Mouse (Mus musculus): ENCODE data around the gene Serpina10. TPM values are rescaled to one million over a fixed set of nuclear protein-coding genes. Genes with fewer than 3 reads are reported as not detected.
"Not testable (repeated sequence)": the region's sequence is repeated elsewhere in the genome, so short reads cannot be mapped to it uniquely, and the experiment has no call there.

Gene Serpina10
- total RNA-seq (2021) = 0.36 and 2.9 TPM in 2 replicates
- long read RNA-seq, transcript Serpina10-201 (5 exons, 3,498 nt) = major isoform, 142 of 172 reads
- long read RNA-seq, partial matches to known transcripts = 15 of 172 reads
- long read RNA-seq, other reads (novel, unspliced or antisense) = 15 of 172 reads

DNA sequence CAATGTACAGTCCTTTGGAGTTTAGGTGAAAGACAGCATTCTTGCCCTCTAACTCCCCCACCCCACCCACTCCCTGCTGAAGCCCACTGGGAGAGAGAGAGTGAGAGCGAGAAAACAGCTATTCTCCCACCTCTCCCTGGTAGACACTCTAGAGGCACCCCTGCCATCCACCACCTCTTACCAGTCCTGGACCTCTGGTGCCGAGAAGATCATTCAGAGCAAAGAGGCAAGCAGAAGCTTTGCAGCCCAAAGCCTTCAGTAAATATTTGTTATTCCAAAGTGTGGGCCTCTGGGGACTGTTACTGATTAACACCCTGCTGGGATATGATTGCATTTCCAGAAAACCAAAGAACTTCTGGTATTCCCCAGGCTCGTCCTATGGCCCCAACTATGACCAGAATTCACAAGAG lies at the start of gene Serpina10:
Gene Serpina10, minus strand, starts transcription at position 242 of the 410 bp plus-strand sequence.
- DNase-seq = no peak

DNA sequence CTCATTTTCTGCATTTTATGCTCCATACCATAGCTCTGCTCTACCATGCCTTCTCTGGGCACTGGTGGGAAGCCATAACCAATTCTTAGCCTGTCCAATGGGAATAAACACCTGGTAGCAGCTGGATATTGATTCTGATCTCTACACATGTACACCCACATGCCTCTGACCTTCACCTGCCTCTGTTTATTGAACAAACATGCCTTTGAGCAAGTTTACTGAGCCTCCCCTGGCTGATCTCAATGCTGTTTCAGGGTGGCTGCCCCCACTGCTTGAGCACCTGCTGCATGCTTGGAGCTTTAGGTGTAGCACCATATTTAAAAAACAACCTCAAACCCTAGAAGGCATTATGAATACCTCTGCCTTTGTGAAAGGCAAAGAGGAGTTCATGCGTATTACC lies 48.6 kb upstream of the Serpina10 start:
- not testable (repeated sequence) for DNase-seq

DNA sequence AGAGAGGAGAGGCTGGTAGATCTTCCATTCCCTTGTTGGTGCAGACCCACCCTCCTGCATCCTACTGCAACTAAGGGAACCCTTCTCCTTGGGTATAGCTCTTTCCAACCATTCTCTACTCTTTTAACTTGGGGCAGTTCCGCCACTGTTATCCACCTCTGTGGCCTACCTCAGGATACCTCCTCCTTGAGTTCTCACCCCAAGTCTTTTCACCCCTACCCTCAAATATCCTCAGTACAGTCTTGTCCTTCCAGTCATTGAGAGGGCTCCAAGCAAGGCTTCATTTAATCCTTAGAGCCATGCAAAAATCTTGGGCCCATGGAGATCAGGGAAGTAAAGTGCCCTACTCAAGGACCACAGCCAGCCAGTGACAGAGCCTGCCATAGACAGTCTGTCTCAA lies 44.8 kb upstream of the Serpina10 start, which contains the start of gene Serpina16:
Gene Serpina16, minus strand, starts transcription at position 101 of the 400 bp plus-strand sequence.
- no peak for DNase-seq

DNA sequence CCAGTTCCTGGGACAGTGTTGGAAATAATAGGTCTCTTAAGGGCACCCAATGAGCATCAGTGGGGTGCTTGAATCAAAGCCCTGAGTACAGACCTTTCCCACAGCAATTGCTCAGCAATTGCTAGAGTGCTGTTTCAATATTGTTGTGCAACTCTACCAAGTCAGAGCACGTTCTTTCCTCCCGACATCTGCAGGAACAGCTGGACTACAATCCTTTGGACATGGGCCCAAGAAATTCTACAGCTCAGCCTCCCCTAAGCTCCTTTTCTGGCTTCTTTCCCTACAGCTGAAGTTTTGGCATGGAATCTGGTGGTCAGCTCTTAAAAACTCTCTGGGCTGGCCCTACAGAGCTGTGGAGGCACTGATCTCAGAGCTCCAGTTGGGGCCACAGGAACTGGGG lies 41.9 kb upstream of the Serpina10 start:
- no peak for DNase-seq

DNA sequence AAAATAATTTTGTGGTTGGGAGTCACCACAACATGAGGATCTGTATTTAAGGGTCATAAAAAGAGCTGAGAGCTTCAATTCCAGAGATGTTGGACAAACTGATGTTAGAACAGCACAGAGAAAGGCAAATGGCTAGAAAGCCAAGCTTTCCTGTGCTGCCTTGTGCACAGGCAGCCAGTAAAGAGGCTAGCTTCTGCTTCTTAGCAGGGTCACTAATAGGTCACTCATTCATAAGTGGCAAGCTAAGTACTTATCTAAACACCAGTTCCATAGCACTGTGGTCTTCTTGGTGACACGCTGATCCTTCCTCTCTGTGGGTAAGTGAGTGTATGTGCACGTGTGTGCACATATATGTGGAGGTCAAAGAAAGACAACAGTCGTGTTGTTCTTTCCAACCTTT lies 40.2 kb upstream of the Serpina10 start:
- no peak for DNase-seq

DNA sequence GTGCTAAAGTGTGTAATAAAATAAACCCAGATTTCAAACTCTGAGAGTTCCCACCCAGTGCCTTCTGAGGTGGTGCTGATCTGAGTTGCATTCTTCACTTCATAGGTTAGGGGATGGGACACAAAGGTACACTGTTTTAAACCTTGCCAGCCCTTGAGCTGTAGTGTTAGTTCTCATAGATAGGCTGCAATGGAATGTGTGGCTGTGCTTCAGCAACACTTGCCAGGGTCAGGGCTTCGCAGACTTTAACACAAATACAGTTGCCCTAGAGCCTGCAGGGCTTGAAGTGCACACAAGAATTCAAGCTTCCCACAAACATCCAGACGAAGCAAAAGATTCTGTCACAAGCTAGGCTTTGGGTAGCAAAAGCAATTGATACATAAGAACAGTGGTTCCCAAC lies 39.7 kb upstream of the Serpina10 start:
- DNase-seq = no peak

DNA sequence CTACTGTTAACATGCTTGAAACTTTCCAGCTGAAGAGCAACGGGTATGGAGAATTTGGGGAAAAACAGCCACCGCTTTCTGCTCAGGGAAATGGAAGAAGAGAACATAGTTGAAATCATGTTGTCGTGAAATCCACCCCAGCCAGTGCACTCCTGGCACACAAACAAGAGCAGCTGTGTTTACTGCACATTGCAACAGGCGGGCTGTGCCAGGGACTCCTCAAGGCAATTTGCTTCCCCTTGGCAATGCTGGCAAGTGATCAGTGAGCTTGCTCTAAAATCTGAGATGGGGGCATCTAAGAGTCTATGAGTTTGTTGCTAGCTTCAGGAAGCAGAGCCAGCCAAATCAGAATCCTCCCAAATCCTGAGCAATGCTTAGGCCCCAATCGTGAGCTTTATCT lies 39.1 kb upstream of the Serpina10 start:
- DNase-seq = no peak

DNA sequence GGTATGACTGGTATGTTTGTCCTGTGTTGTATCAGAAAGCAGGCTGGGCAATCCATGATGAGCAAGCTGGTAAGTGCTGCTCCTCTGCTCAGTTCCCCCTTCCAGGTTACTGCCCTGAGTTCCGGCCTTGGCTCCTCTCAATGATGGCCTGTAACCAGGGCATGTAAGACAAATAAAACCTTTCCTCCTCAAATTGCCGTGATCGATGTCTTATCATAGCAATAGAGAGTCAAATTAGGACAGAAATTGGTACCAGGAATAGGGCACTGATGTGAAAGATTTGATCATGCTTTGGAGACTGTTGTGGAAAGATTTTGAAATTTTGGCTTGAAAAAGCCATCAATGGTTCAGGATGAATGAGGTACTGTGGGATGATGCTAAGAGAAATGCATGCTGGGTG lies 34.0 kb upstream of the Serpina10 start:
- DNase-seq = no peak

DNA sequence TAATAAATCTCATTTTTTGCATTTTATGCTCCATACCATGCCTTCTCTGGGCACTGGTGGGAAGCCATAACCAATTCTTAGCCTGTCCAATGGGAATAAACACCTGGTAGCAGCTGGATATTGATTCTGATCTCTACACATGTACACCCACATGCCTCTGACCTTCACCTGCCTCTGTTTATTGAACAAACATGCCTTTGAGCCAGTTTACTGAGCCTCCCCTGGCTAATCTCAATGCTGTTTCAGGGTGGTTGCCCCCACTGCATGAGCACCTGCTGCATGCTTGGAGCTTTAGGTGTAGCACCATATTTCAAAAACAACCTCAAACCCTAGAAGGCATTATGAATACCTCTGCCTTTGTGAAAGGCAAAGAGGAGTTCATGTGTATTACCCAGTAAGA lies 30.8 kb upstream of the Serpina10 start:
- DNase-seq = not testable (repeated sequence)

DNA sequence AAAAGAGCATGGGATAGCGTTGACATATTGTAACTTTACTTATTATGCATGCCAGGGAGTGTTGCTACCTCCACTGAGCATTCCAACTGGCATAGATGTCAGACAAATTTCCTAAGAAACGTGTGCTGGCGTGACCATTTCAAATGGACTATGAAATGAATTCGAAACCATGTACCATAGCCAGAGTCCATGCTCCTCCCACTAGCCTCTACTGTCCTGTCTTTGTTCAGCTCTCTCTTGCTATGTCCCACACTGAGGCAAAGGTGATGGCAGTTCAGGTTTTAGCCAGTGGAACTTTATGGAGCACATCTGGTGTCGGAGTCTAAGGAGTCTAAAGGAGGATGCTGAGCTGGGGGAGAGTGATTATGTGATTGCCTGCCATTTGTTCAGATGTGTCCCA lies 28.8 kb upstream of the Serpina10 start:
- DNase-seq = no peak

DNA sequence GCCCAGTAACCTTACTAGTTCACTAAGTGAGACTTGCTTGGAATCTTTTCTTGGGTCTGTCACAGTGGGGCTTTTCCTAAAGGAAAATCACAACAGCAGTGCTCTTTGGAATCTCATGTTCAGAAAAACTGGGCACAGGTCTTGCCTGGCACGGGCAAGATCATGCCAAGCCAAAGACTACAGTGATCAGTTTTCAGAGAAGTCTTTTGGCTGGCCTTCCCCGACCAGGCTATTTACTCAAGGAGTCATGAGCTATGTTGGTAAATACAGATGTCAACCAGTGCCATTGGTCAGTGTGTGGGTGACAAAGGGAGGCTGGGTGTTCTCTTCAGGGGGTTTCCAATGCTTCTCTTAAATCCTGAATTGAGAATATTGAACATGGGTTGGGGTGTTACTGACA lies 27.9 kb upstream of the Serpina10 start:
- no peak for DNase-seq

DNA sequence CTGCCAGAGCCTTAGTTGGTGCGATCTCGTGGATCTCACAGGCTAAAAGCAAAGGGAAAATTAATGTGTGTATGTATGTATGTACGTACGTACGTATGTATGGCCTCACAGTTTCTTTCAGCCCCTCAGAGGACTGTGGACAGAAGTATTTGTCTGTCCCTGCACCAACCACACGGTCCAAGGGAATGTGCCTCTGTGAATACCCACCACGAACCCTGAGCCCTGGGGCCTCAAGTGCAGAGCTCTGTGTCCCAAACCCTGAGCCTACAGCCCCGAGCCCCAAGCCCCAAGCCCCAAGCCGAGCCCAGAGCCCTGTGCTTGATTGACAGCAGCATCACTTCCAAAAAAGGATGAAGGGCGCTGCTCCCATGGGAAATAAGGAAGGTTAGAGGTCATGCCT lies 26.7 kb upstream of the Serpina10 start:
- no peak for DNase-seq

DNA sequence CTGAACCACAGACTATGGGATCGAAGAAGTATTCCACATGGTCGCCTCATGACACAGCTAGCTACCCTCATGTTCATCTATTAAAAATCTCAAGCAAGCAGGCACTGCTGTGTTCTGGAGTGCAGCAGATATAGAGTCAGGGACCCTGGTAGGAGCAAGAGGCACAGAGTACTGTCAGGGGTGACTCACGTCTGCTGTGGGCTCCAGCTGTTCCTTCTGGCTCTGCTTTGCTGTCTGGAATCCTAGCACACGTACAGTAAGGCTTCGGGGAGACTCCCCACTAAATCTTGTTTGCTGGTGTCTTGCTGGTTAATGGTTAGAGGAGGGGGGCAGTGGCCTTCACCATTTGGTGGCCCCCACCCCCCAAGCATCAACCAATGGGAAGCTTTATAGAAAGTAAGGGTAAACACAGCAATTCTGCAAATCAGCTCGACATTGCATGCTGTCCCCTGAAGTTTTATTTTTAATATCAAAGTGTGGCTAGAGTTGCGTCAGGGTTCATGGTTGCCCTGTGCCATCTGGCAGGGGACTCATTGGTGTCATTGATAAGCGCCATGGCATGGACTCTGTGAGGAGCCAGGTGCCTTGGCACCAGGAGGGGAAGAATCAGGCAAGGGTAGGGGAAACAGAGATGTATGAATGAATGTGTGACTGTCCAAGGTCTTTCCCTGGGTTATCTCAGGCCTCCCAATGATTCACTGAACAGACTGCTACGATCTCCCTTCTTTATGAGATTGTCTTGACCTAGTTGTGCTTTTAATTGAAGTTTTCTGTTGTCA lies 25.8 kb upstream of the Serpina10 start, which contains the start of gene Serpina6:
Gene Serpina6, minus strand, starts transcription at position 365 of the 779 bp plus-strand sequence.
- no peak for DNase-seq

DNA sequence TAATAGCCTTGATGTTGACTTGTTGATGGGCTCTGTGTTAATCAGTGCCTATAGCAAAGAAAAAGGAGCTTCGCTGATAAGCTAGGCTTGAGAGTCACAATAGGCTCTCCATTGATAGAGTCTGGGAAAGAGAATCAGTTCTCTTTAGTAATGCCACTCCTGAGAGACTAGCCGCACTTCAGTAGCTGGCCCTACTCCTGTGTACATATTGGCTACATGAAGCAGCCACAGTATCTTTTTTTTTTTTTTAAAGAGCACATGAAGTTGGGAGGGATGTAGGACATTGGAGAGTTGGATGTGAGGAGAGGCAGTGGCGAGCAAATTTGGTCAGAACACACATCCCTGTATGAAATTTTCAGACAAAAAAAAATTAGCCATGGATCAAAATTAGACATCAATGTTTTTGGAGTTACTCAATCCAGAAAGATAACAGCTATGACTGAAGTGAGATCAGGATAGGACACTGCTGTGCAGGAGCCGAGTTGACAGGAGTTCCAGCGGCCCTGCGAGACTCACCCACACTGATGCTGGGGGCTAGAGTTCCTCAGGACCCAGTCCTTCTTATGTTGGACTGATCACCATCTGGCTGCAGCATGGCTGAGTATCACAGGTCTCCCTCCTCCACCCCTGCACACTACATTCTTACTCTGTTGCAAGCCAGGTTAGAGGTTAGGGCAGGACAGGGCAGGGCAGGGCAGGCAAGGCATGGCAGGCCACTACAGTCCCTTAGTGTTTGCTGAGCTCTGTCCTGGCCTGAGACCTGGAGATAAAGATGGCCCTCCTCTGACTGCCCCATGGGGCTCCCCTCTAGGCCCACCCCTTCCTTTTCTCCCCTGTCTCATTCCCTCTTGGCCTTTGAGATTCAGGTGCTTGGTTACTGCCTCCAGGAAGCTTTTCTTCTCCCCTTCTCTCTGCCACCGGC lies 24.1 kb upstream of the Serpina10 start:
- DNase-seq = no peak

DNA sequence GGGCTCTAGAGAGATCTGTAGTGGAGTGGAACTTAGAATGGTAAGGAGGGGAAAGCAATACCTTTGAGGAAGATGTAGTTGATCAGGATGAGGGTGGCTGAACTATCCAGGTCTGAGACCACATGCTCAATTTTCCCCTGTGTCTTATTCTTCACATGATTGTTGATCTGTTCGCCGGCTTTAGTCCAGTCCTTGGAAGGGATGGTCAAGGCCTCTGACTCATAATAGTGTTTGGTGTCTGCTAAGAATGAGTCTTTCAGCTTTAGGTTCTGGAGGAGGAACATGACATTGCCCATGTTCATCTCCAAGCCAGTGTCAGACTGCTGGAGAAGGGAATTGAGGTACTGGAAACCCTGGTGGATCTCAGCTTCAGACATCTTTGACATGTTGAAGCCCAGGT lies 22.6 kb upstream of the Serpina10 start:
- DNase-seq = no peak

DNA sequence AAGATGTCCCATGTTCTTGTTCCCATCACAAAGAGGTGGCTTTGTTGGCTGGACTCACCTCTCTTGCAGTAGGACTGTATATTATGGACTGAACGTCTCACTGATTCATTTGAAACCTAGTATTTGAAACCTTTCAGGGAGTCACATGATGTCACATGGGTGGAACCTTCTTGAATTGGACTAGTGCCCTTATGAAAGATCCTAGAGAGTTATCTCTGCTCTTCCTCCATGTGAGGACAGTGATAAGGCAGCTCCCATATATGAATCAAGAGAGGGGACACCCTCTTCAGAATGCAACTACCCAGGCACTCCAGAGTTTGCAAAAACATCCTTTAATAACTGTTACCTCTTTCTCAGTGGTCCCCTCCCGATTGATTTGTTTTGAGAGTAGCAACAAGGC lies 15.1 kb upstream of the Serpina10 start:
- no peak for DNase-seq

DNA sequence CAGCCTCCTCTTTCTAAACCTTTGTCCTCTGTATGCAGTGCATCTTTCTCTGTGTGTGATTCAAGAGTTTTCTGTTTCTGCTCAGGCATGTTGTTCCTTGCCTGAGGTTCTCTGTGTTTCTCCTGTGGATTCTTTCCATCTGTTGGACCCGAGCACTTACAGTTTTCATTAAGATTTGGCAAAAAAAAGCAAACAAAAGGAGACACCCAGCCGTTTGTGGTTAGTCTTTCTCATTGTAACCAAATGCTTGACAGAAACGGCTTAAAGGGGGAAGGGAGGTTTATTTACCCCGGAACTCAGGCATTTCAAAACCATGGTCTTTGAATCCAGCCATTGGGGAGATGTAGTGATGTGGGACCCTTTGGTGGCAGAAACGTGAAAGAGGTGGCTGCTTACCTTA lies 13.4 kb upstream of the Serpina10 start:
- no peak for DNase-seq

DNA sequence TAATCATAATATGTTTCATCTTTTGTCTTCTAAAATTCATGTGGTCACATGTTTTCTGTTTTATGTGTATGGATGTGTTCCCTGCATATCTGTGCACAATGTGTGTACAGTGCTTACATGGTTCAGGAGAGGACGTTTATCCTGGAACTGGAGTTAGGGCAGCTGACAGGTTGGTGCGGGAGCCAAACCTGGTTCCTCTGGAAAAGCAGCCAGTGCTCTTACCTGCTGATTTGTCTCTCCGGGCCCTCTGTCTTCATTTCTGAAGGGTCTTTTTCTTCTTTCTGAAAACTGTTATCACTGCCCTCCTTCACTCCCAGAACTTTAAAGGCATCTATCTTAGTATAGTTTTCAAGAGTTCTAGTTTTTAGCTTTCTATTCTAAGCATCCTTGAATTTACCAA lies 12.6 kb upstream of the Serpina10 start:
- DNase-seq = no peak

DNA sequence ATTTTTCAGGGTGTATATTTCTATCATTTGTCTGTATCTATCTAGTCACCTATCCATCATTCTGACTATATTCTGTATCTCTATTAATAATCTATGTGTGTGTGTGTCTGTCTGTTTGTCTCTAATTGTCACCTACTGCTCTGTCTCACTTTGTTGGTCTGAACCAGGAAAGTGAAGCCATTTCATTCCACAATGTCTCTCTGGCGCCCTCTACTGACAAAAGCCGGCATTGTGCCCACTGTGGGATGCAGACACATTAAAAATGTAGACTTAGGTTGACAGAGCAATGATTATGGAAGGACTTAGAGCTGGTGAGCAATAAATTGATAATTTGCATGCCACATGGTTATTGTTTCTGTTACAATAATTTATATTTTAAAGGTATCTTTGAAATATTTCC lies 12.1 kb upstream of the Serpina10 start:
- peak; percentile 89 for DNase-seq

DNA sequence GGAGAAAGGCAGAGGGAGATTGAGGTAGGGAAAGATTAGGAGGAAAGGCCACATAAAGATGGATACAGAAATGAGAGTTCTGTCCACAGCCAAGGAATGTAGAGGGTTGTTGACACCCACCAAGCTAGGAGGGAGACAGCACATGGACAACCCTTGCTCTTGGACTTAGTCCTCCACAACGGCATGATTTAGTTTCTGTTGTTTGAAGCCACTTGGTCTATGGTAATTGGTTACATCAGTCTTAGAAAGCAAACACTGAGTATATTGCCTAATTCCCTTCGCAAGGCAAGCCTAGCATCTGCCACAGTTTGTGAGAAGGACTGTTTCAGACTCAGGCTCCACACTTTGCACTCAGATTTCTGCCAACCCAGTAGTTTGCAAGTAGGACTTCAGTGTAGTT lies 4.6 kb upstream of the Serpina10 start:
- DNase-seq = no peak

DNA sequence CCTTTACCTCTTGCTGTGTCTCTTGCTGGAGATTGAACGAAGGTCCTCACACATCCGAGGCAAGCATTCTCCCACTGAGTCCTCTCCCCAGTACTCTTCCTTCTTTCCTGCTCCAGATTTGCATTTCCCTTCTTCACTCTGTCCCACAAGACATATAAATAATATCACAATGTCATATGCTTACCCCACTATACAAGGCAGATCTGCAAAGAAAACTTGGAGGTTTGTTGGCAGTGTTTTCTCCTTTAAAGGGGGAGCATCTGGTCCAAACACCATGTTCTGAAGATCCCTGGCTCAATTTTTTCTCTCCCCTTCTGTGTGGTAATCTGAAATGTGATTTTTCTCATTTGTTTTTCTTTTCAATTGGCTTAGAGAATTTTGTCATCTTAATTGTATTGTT lies 3.2 kb upstream of the Serpina10 start:
- no peak for DNase-seq

DNA sequence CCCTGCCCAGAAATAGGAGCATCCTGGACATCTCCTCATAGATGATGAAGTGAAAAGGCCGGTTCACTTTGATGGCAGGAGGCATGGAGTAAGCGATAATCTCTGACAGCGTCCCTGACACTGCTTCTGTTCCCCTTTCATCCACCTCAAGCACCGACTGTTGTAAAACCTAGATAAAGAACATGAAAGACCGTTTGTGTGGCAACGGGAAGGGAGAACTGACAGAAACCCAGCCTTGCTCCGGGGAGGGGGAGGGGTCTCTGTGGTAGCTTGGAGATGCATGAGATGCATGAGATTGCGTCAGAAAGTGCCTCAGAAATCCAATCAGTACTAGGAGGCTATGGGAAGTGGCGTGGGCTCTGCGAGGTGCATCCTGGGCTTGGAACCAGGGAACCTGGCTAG lies 14.4 kb downstream of the Serpina10 start:
- DNase-seq = no peak

DNA sequence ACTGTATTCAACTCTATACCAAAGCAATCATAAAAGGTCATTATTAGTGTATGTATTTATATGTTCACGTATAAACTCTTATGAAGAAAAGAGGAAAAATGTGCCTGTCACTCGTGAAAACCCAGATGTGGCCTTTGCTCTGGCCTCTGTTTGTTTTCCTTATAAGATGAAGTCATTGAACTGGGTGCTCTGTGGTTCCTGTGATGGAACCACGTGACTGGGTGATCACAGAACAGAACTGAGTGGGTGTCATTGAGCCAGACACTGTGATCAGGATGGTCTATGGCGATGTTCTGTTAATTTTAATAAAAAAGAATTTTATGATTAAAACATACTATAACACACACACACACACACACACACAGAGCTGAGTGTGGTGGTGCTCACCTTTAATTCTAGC lies 15.5 kb downstream of the Serpina10 start:
- no peak for DNase-seq

Data from adrenal gland, postnatal 25 days (tissue).